Mouse (Mus musculus): ENCODE data around the gene Ablim1. TPM values are rescaled to one million over a fixed set of nuclear protein-coding genes. Genes with fewer than 3 reads are reported as not detected.

Gene Ablim1
- polyA plus RNA-seq (2012; ENCODE audit: insufficient read depth, insufficient read length, low replicate concordance, missing spikeins): 376 and 501 TPM in 2 replicates

DNA sequence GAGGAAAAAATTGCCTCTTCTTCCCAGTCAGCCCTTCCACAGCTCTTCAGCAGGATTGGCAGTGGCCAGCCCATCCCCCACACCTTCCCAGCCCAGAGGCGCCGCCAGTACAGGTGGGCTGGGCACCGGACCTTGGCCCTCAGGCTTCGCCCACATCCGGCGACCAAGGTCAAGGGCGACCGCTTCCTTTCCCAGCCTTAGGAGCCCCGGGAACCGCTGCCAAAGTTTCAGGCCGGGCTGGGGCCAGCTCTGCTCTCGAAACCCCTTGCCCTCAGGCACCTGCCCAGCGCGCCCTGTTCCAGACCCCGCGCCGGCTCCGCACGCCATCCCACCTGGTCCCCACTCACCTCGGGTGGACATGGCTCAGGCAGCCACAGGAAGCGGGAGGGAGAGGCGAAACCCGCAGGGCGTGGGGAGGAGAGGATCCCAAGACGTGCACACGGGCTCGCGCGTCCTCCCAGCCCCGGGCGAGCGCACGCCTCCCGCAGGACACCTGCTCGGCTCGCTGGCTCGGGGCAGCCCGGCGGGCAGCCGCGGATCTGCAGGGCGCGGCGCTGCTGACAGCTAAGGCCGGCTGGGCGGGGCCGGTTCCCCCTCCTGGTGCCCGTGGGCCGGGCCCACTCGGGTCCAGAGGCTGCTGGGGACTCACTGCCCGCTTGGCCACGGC, at the start of gene Ablim1:
Gene Ablim1, minus strand, starts transcription at position 574 of the 667 bp plus-strand sequence.
- H3K4me3 ChIP-seq (ENCODE audit: insufficient read depth, low read depth, low read length): peak within 1 kb of the TSS; percentile 62
- H3K4me1 ChIP-seq (ENCODE audit: control insufficient read depth, insufficient read depth, low read length): peaks cover 13% of the 10 kb centered on the region
- WGBS: 2% methylated on average over 52 of the region's 52 CpGs
- peak within 1 kb of the TSS; percentile 59 for H3K27ac ChIP-seq (ENCODE audit: insufficient read depth, low read depth, low read length)
- no peak for TF ChIP-seq CTCF (IDR thresholded peaks at IDR 0.05; ENCODE audit: insufficient read depth, low read depth, low read length)
- no peak for TF ChIP-seq POLR2A (IDR thresholded peaks at IDR 0.05; ENCODE audit: insufficient read depth, low read depth, low read length)

DNA sequence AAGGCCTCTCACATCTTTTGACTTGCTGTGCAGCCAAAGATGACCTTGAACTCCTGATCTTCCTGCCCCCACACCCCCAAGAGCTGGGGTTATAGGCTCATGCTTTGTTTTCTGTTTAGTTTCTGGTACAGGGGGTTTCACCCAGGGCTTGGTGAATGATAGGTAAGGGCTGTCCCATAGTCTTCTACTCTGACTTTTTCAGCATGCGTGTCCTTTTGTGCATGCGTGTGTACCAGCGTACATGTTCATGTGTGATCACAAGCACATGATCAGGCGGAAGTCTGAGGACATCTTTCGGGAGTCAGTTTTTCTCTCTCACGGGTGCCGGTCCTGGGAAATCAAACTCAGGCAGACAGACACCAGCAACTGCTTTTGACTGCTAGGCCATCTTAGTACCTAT, 48.8 kb upstream of the Ablim1 start:
- no peak overlapping the region for H3K4me3 ChIP-seq (ENCODE audit: insufficient read depth, low read depth, low read length)
- TF ChIP-seq POLR2A (IDR thresholded peaks at IDR 0.05; ENCODE audit: insufficient read depth, low read depth, low read length) (no peak), CTCF (IDR thresholded peaks at IDR 0.05; ENCODE audit: insufficient read depth, low read depth, low read length) (no peak)
- no peak overlapping the region for H3K27ac ChIP-seq (ENCODE audit: insufficient read depth, low read depth, low read length)
- 97% methylated on average over 7 of the region's 7 CpGs for WGBS
- peaks cover 20% of the 10 kb centered on the region for H3K4me1 ChIP-seq (ENCODE audit: control insufficient read depth, insufficient read depth, low read length)

DNA sequence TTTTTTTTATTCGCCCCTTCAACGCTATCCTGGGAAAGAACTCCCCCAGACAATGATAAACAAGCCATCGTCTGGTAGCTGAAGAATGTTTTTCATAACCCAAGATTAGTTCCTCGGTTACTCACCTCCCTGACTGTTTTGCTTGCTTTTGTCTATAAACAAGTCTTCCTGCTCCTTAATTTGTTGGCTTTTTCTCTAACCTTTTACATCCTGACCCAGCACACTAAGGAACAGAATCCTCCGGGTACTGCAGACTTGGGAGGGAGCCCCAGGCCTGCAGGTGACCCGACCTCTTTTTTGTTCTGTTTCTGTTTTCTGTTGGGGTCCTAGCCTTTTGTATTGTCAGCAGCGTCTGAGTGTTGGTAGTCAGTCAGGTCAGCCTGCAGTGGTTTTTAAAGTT, 48.4 kb upstream of the Ablim1 start:
- H3K4me3 ChIP-seq (ENCODE audit: insufficient read depth, low read depth, low read length): no peak overlapping the region

DNA sequence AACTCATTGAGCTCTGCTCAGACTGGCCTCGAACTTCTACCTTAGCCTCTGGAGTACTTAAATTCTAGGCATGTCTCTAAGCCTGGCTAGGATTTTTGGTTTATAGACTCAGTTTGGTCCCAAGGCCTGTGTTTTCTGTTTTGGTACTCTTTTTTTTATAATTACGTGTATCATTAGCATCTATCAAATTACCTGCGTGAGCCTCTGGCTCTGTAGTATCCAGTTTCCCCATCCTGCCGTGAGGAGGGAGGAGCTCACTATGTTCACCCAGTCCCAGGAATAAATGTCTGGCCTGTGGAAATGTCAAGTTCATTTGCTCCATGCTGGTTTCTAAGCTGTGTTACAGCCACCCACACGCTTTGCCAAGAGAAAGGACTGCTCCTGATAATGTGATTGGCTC, 47.9 kb upstream of the Ablim1 start:
- no peak overlapping the region for H3K4me3 ChIP-seq (ENCODE audit: insufficient read depth, low read depth, low read length)
- H3K27ac ChIP-seq (ENCODE audit: insufficient read depth, low read depth, low read length): no peak overlapping the region
- WGBS: 49% methylated on average over 5 of the region's 5 CpGs
- peaks cover 21% of the 10 kb centered on the region for H3K4me1 ChIP-seq (ENCODE audit: control insufficient read depth, insufficient read depth, low read length)
- no peak for TF ChIP-seq POLR2A (IDR thresholded peaks at IDR 0.05; ENCODE audit: insufficient read depth, low read depth, low read length)
- TF ChIP-seq CTCF (IDR thresholded peaks at IDR 0.05; ENCODE audit: insufficient read depth, low read depth, low read length): no peak

More for the DNA sequence above, 48.4 kb upstream of the Ablim1 start:
- TF ChIP-seq CTCF (IDR thresholded peaks at IDR 0.05; ENCODE audit: insufficient read depth, low read depth, low read length) (no peak), POLR2A (IDR thresholded peaks at IDR 0.05; ENCODE audit: insufficient read depth, low read depth, low read length) (no peak)
- peaks cover 23% of the 10 kb centered on the region for H3K4me1 ChIP-seq (ENCODE audit: control insufficient read depth, insufficient read depth, low read length)
- WGBS: 37% methylated on average over 7 of the region's 7 CpGs
- H3K27ac ChIP-seq (ENCODE audit: insufficient read depth, low read depth, low read length): no peak overlapping the region

DNA sequence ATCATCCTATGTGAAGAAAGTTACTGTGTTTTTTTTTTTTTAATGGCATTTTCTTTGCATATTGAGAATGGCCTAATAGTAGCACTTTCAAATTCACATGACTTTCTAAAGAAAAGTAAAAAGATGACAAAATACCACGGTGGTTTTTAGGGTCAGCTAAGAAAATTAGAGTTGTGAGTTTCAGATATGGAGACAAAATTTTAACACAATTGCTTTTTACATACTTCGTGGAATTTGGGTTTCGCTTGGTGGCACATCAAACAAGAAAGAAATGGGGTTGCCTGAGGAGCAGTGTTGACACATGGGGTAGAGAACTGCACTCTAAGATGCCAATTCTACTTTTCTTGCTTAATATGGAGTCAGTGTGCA, 47.2 kb upstream of the Ablim1 start:
- no peak for TF ChIP-seq POLR2A (IDR thresholded peaks at IDR 0.05; ENCODE audit: insufficient read depth, low read depth, low read length)
- TF ChIP-seq CTCF (IDR thresholded peaks at IDR 0.05; ENCODE audit: insufficient read depth, low read depth, low read length): no peak
- H3K4me1 ChIP-seq (ENCODE audit: control insufficient read depth, insufficient read depth, low read length): peaks cover 20% of the 10 kb centered on the region
- no peak overlapping the region for H3K27ac ChIP-seq (ENCODE audit: insufficient read depth, low read depth, low read length)
- peak overlapping the region; percentile 90 for H3K4me3 ChIP-seq (ENCODE audit: insufficient read depth, low read depth, low read length)
- WGBS: 22% methylated on average over 3 of the region's 3 CpGs

DNA sequence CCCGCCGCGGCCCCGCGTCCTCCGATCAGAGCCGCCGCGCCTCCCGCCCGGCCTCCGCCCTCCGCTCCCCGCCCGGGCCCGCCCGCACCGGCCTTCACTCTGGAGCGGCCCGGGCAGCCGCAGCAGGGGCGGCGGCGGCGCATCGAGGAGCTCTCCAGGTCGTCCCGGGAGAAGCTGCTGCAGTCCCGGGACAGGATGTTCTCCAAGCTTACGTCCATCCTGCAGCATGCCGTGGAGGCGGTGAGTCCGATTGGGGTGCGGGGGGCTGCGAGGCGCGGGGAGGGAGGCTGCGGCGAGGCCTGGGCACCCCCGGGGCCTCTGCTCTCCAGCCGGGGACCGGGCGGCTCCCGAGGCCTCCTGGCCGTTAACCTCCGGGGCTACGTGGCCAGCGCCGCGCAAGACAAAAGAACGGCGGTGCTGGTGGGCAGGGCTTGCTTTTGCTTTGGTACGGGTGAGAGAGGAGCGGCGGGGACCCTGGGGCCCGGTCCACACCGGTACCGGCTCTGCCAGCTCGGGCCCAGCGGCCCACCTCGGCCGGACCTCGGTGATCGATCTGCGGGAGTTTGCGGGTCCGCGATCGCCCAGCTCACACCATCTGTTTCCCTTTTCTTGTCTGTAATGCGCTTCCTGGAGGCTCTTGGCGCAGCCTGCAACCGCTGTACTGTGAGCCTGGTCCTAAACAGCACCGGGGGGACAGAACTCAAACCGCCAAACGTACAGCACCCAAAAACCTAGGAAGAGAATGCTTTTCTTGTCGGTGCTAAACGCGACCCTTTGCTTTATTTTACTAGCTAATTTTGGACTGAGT, 46.6 kb upstream of the Ablim1 start:
- Histone ChIP-seq H3K4me3 (ENCODE audit: insufficient read depth, low read depth, low read length) (peak overlapping the region; percentile 90), H3K4me1 (ENCODE audit: control insufficient read depth, insufficient read depth, low read length) (peaks cover 20% of the 10 kb centered on the region), H3K27ac (ENCODE audit: insufficient read depth, low read depth, low read length) (peak overlapping the region; percentile 19; the same call in 1 of the 2 replicates)
- under 1% methylated on average over 78 of the region's 78 CpGs for WGBS
- no peak for TF ChIP-seq POLR2A (IDR thresholded peaks at IDR 0.05; ENCODE audit: insufficient read depth, low read depth, low read length)

DNA sequence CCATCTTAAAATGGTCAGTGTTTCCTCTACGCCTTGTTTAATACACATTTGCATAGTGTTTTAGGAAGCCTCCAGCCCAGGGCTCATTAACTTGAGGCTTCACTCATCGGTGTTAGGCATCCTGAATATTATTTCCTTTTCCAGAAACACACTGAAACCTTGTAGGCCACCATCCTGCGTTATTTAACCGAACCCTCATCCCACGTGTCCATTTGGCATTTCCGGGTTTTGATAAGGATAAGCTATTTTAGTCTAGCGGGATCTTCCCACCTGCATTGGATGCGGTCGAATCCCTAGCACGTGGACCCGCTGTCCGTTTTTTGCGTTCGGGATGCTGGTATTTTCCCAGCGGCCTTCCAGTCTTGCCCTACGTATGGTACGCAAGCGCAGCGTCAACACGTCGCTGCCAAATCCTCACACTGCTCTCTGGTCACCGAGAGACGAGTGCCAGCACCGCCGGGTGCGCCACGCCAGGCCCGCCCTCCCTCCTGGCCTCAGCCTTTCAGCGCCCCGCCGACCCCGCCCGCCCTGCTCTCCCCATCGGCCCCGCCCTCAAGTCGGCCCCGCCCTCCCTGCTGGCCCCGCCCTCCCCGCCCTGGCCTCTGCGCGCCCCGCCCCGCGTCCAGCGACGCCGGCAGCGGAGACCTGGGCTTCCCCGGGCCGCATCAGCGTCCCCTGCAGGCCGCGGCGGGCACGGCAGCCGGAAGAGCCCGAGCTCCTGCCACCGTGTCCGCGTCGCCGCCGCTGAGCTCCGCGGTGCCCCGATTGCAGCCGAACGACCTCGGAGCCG, 45.8 kb upstream of the Ablim1 start, which contains the start of gene Fam160b1:
Gene Fam160b1, plus strand, starts transcription at position 340 of the 790 bp plus-strand sequence.
- 0 out of 2 replicates have a peak, but pooled peaks have one; percentile 36 for TF ChIP-seq POLR2A (IDR thresholded peaks at IDR 0.05; ENCODE audit: insufficient read depth, low read depth, low read length)
- peak; percentile 72; the same call in 1 of the 2 replicates for TF ChIP-seq CTCF (IDR thresholded peaks at IDR 0.05; ENCODE audit: insufficient read depth, low read depth, low read length)
- H3K4me1 ChIP-seq (ENCODE audit: control insufficient read depth, insufficient read depth, low read length): peaks cover 20% of the 10 kb centered on the region
- H3K27ac ChIP-seq (ENCODE audit: insufficient read depth, low read depth, low read length): peak within 1 kb of the TSS; percentile 89
- under 1% methylated on average over 60 of the region's 70 CpGs for WGBS
- H3K4me3 ChIP-seq (ENCODE audit: insufficient read depth, low read depth, low read length): peak within 1 kb of the TSS; percentile 90

DNA sequence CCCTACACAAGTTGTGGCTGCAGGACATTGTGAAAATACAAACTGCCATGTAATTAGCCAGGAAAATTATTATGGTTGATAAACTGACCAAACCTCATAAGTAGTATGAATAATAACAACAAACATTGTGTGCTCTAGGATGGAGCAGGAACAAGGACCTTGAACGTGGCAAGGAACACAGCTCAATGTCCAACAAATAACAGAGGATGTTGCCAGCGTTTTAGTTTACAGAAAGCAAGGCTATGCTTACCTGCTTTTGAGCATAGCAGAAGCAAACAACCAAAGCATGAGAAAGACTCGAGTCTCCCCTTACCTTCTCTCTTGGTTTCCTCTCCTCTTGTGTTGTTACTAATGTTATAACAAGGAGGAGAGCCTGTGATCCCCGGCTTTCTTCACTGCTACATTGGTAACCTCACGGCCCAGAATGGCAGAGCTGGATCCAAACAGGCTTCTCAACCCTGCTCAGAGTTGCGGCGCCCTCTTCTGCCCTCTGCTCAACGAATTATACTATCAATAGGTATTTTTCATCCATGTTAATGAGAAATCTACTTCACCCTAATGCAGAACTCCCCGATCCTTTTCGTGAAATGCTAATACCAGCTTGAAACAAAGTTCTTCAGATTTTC, 45.1 kb upstream of the Ablim1 start:
- H3K4me3 ChIP-seq (ENCODE audit: insufficient read depth, low read depth, low read length): peak overlapping the region; percentile 25; the same call in 1 of the 2 replicates
- H3K27ac ChIP-seq (ENCODE audit: insufficient read depth, low read depth, low read length): no peak overlapping the region
- peaks cover 17% of the 10 kb centered on the region for H3K4me1 ChIP-seq (ENCODE audit: control insufficient read depth, insufficient read depth, low read length)
- no peak for TF ChIP-seq POLR2A (IDR thresholded peaks at IDR 0.05; ENCODE audit: insufficient read depth, low read depth, low read length)
- TF ChIP-seq CTCF (IDR thresholded peaks at IDR 0.05; ENCODE audit: insufficient read depth, low read depth, low read length): no peak
- WGBS: 15% methylated on average over 10 of the region's 10 CpGs
